Mouse (Mus musculus): ENCODE measurements at regions not wholly inside any gene's neighbourhood (a gene's known extent, or its start where the extent isn't known, plus 50 kb on each side); places are given as distances from the start of the nearest gene placed in this dataset.

- Histone ChIP-seq H3K9me3 (no peaks in the 10 kb centered on the region), H3K4me3 (no peak overlapping the region), H3K4me2 (no peak overlapping the region), H3K9ac (no peak overlapping the region), H3K27ac (no peak overlapping the region), H3K27me3 (replicated peaks) (no peaks in the 10 kb centered on the region), H3K4me1 (peaks cover 14% of the 10 kb centered on the region), H3K36me3 (replicated peaks) (no peaks in the 10 kb centered on the region)
- no peak for ATAC-seq (replicated peaks)
- WGBS: 97% methylated on average over 4 of the region's 4 CpGs
These were observed 65.6 kb upstream of the Ccn6 start for GRCm38 (mm10) chr10:39229233-39229632.

- Histone ChIP-seq H3K36me3 (replicated peaks) (no peaks in the 10 kb centered on the region), H3K9ac (0 out of 2 replicates have a peak overlapping the region, but pooled peaks have one; percentile 0), H3K9me3 (no peaks in the 10 kb centered on the region), H3K4me3 (no peak overlapping the region), H3K4me2 (peak overlapping the region; percentile 37), H3K27ac (peak overlapping the region; percentile 47), H3K27me3 (replicated peaks) (no peaks in the 10 kb centered on the region), H3K4me1 (peaks cover 14% of the 10 kb centered on the region)
- 40% methylated on average over 5 of the region's 5 CpGs for WGBS
- ATAC-seq (replicated peaks): no peak
These were observed 64.4 kb upstream of the Ccn6 start for GRCm38 (mm10) chr10:39228027-39228426.

GRCm38 (mm10) chr10:39227499-39227942, 63.9 kb upstream of the Ccn6 start:
- 21% methylated on average over 13 of the region's 13 CpGs for WGBS
- no peaks in the 10 kb centered on the region for H3K27me3 ChIP-seq (replicated peaks)
- peak overlapping the region; percentile 0; the same call in 1 of the 2 replicates for H3K9ac ChIP-seq
- H3K4me3 ChIP-seq: no peak overlapping the region; the same call in 1 of the 2 replicates
- H3K4me1 ChIP-seq: peaks cover 14% of the 10 kb centered on the region
- H3K36me3 ChIP-seq (replicated peaks): no peaks in the 10 kb centered on the region
- H3K27ac ChIP-seq: peak overlapping the region; percentile 47
- H3K4me2 ChIP-seq: peak overlapping the region; percentile 37
- H3K9me3 ChIP-seq: no peaks in the 10 kb centered on the region
- ATAC-seq (replicated peaks): peak; percentile 74

- Histone ChIP-seq H3K27me3 (replicated peaks) (no peaks in the 10 kb centered on the region), H3K9me3 (no peaks in the 10 kb centered on the region), H3K36me3 (replicated peaks) (no peaks in the 10 kb centered on the region), H3K9ac (no peak overlapping the region), H3K4me1 (peaks cover 14% of the 10 kb centered on the region), H3K4me3 (no peak overlapping the region), H3K4me2 (no peak overlapping the region), H3K27ac (no peak overlapping the region)
- no peak for ATAC-seq (replicated peaks)
- 63% methylated on average over 2 of the region's 2 CpGs for WGBS
These were observed 62.9 kb upstream of the Ccn6 start for GRCm38 (mm10) chr10:39226518-39226917.

GRCm38 (mm10) chr10:39224449-39225094, 61.0 kb upstream of the Ccn6 start:
- H3K27me3 ChIP-seq (replicated peaks): no peaks in the 10 kb centered on the region
- no peak overlapping the region for H3K27ac ChIP-seq
- H3K4me2 ChIP-seq: no peak overlapping the region
- no peak for ATAC-seq (replicated peaks)
- H3K36me3 ChIP-seq (replicated peaks): no peaks in the 10 kb centered on the region
- no peak overlapping the region for H3K4me3 ChIP-seq
- 52% methylated on average over 5 of the region's 5 CpGs for WGBS
- peaks cover 10% of the 10 kb centered on the region for H3K4me1 ChIP-seq
- no peaks in the 10 kb centered on the region for H3K9me3 ChIP-seq
- no peak overlapping the region for H3K9ac ChIP-seq

GRCm38 (mm10) chr10:39221028-39221427, 57.4 kb upstream of the Ccn6 start:
- Histone ChIP-seq H3K4me1 (no peaks in the 10 kb centered on the region), H3K9me3 (no peaks in the 10 kb centered on the region), H3K4me2 (no peak overlapping the region), H3K27me3 (replicated peaks) (no peaks in the 10 kb centered on the region), H3K36me3 (replicated peaks) (no peaks in the 10 kb centered on the region), H3K27ac (no peak overlapping the region), H3K4me3 (no peak overlapping the region), H3K9ac (no peak overlapping the region)
- no peak for ATAC-seq (replicated peaks)
- WGBS: 91% methylated on average over 2 of the region's 2 CpGs

GRCm38 (mm10) chr10:39219366-39219765, 55.8 kb upstream of the Ccn6 start:
- H3K27ac ChIP-seq: no peak overlapping the region
- no peaks in the 10 kb centered on the region for H3K9me3 ChIP-seq
- no peaks in the 10 kb centered on the region for H3K27me3 ChIP-seq (replicated peaks)
- H3K4me2 ChIP-seq: no peak overlapping the region
- WGBS: 80% methylated on average over 2 of the region's 2 CpGs
- no peaks in the 10 kb centered on the region for H3K4me1 ChIP-seq
- no peak for ATAC-seq (replicated peaks)
- no peak overlapping the region for H3K4me3 ChIP-seq
- H3K36me3 ChIP-seq (replicated peaks): no peaks in the 10 kb centered on the region
- H3K9ac ChIP-seq: no peak overlapping the region

GRCm38 (mm10) chr10:39218151-39218550, 54.6 kb upstream of the Ccn6 start:
- no peaks in the 10 kb centered on the region for H3K4me1 ChIP-seq
- H3K9me3 ChIP-seq: no peaks in the 10 kb centered on the region
- H3K4me2 ChIP-seq: no peak overlapping the region
- no peaks in the 10 kb centered on the region for H3K36me3 ChIP-seq (replicated peaks)
- 93% methylated on average over 5 of the region's 5 CpGs for WGBS
- H3K4me3 ChIP-seq: no peak overlapping the region
- no peak overlapping the region for H3K27ac ChIP-seq
- H3K27me3 ChIP-seq (replicated peaks): no peaks in the 10 kb centered on the region
- no peak for ATAC-seq (replicated peaks)
- H3K9ac ChIP-seq: no peak overlapping the region

GRCm38 (mm10) chr10:39216142-39216904, 52.7 kb upstream of the Ccn6 start:
- Histone ChIP-seq H3K9me3 (no peaks in the 10 kb centered on the region), H3K27me3 (replicated peaks) (no peaks in the 10 kb centered on the region), H3K27ac (no peak overlapping the region), H3K4me2 (no peak overlapping the region), H3K9ac (no peak overlapping the region), H3K4me3 (no peak overlapping the region), H3K36me3 (replicated peaks) (no peaks in the 10 kb centered on the region), H3K4me1 (no peaks in the 10 kb centered on the region)
- WGBS: 92% methylated on average over 14 of the region's 14 CpGs
- no peak for ATAC-seq (replicated peaks)

GRCm38 (mm10) chr10:39214563-39214962, 51.0 kb upstream of the Ccn6 start:
- Histone ChIP-seq H3K4me2 (no peak overlapping the region), H3K4me1 (peaks cover 6% of the 10 kb centered on the region), H3K36me3 (replicated peaks) (no peaks in the 10 kb centered on the region), H3K9ac (no peak overlapping the region), H3K9me3 (no peaks in the 10 kb centered on the region), H3K27me3 (replicated peaks) (no peaks in the 10 kb centered on the region), H3K27ac (no peak overlapping the region), H3K4me3 (no peak overlapping the region)
- WGBS: 92% methylated on average over 4 of the region's 4 CpGs
- ATAC-seq (replicated peaks): no peak

Measured in midbrain, embryonic 15.5 days (tissue).